Mouse (Mus musculus): ENCODE results near the gene Dglucy. TPM values are rescaled to one million over a fixed set of nuclear protein-coding genes. Genes with fewer than 3 reads are reported as not detected.

The Dglucy gene
- polyA plus RNA-seq, 1 experiment from 2014 or later: 2.8 TPM

GRCm38 (mm10) chr12:100936116-100936515 lies 157.3 kb downstream of the Dglucy start:
- no peaks in the 10 kb centered on the region; the same call in 1 of the 2 replicates for H3K4me1 ChIP-seq (replicated peaks)
- no peak overlapping the region for H3K27ac ChIP-seq (ENCODE audit: poor library complexity, severe bottlenecking)
- H3K9ac ChIP-seq: no peak overlapping the region
- H3K9me3 ChIP-seq (replicated peaks): no peaks in the 10 kb centered on the region
- peak; percentile 44 for ATAC-seq (ENCODE audit: insufficient number of reproducible peaks, low FRiP score)
- no peak overlapping the region for H3K4me2 ChIP-seq
- WGBS: 13% methylated on average over 2 of the region's 2 CpGs
- no peaks in the 10 kb centered on the region for H3K36me3 ChIP-seq
- no peak overlapping the region for H3K4me3 ChIP-seq
- peaks cover 29% of the 10 kb centered on the region for H3K27me3 ChIP-seq (replicated peaks)

GRCm38 (mm10) chr12:100936737-100937136 lies 157.9 kb downstream of the Dglucy start:
- Histone ChIP-seq H3K4me3 (no peak overlapping the region), H3K27ac (ENCODE audit: poor library complexity, severe bottlenecking) (no peak overlapping the region), H3K36me3 (no peaks in the 10 kb centered on the region), H3K9me3 (replicated peaks) (no peaks in the 10 kb centered on the region), H3K4me1 (replicated peaks) (no peaks in the 10 kb centered on the region; the same call in 1 of the 2 replicates), H3K27me3 (replicated peaks) (peaks cover 36% of the 10 kb centered on the region), H3K9ac (no peak overlapping the region), H3K4me2 (no peak overlapping the region)
- 83% methylated on average over 4 of the region's 4 CpGs for WGBS
- no peak for ATAC-seq (ENCODE audit: insufficient number of reproducible peaks, low FRiP score)

- H3K9me3 ChIP-seq (replicated peaks): no peaks in the 10 kb centered on the region
- whole genome bisulfite sequencing: 73% methylated on average over 21 of the region's 21 CpGs
- H3K4me3 ChIP-seq: no peak overlapping the region
- peaks cover 40% of the 10 kb centered on the region for H3K27me3 ChIP-seq (replicated peaks)
- no peak overlapping the region for H3K27ac ChIP-seq (ENCODE audit: poor library complexity, severe bottlenecking)
- ATAC-seq (ENCODE audit: insufficient number of reproducible peaks, low FRiP score): no peak; the same call in 1 of the 2 replicates
- H3K4me1 ChIP-seq (replicated peaks): no peaks in the 10 kb centered on the region; the same call in 1 of the 2 replicates
- H3K9ac ChIP-seq: no peak overlapping the region
- H3K36me3 ChIP-seq: no peaks in the 10 kb centered on the region
- H3K4me2 ChIP-seq: no peak overlapping the region
Measured at GRCm38 (mm10) chr12:100937441-100938360, 158.8 kb downstream of the Dglucy start.

- ATAC-seq (ENCODE audit: insufficient number of reproducible peaks, low FRiP score): no peak
Measured at GRCm38 (mm10) chr12:100941361-100941760, 162.5 kb downstream of the Dglucy start.

GRCm38 (mm10) chr12:100943146-100943545 lies 164.3 kb downstream of the Dglucy start:
- no peaks in the 10 kb centered on the region for H3K4me1 ChIP-seq (replicated peaks)
- peaks cover 82% of the 10 kb centered on the region for H3K27me3 ChIP-seq (replicated peaks)
- WGBS: 82% methylated on average over 4 of the region's 4 CpGs
- no peak overlapping the region for H3K4me2 ChIP-seq
- H3K9me3 ChIP-seq (replicated peaks): no peaks in the 10 kb centered on the region
- ATAC-seq (ENCODE audit: insufficient number of reproducible peaks, low FRiP score): no peak
- no peak overlapping the region for H3K4me3 ChIP-seq
- H3K36me3 ChIP-seq: peaks cover 6% of the 10 kb centered on the region; the same call in 1 of the 2 replicates
- no peak overlapping the region for H3K27ac ChIP-seq (ENCODE audit: poor library complexity, severe bottlenecking)
- no peak overlapping the region for H3K9ac ChIP-seq

More at GRCm38 (mm10) chr12:100941361-100941760, 162.5 kb downstream of the Dglucy start:
- no peak overlapping the region for H3K9ac ChIP-seq
- whole genome bisulfite sequencing: 75% methylated on average over 3 of the region's 3 CpGs
- peaks cover 76% of the 10 kb centered on the region for H3K27me3 ChIP-seq (replicated peaks)
- H3K27ac ChIP-seq (ENCODE audit: poor library complexity, severe bottlenecking): no peak overlapping the region
- no peaks in the 10 kb centered on the region for H3K4me1 ChIP-seq (replicated peaks)
- no peaks in the 10 kb centered on the region for H3K9me3 ChIP-seq (replicated peaks)
- H3K4me3 ChIP-seq: no peak overlapping the region
- H3K4me2 ChIP-seq: no peak overlapping the region
- peaks cover under 1% of the 10 kb centered on the region; the same call in 1 of the 2 replicates for H3K36me3 ChIP-seq

- H3K36me3 ChIP-seq: peaks cover 6% of the 10 kb centered on the region; the same call in 1 of the 2 replicates
- no peak overlapping the region for H3K4me3 ChIP-seq
- H3K27me3 ChIP-seq (replicated peaks): peaks cover 87% of the 10 kb centered on the region
- no peak overlapping the region for H3K9ac ChIP-seq
- H3K4me2 ChIP-seq: no peak overlapping the region
- no peak overlapping the region for H3K27ac ChIP-seq (ENCODE audit: poor library complexity, severe bottlenecking)
- 90% methylated on average over 21 of the region's 21 CpGs for WGBS
- no peak for ATAC-seq (ENCODE audit: insufficient number of reproducible peaks, low FRiP score)
- no peaks in the 10 kb centered on the region for H3K4me1 ChIP-seq (replicated peaks)
- no peaks in the 10 kb centered on the region for H3K9me3 ChIP-seq (replicated peaks)
Measured at GRCm38 (mm10) chr12:100944921-100945336, 166.1 kb downstream of the Dglucy start.

- H3K27ac ChIP-seq (ENCODE audit: poor library complexity, severe bottlenecking): no peak overlapping the region
- peaks cover 89% of the 10 kb centered on the region for H3K27me3 ChIP-seq (replicated peaks)
- no peak for ATAC-seq (ENCODE audit: insufficient number of reproducible peaks, low FRiP score)
- no peaks in the 10 kb centered on the region for H3K4me1 ChIP-seq (replicated peaks)
- WGBS: 77% methylated on average over 12 of the region's 12 CpGs
- H3K9ac ChIP-seq: no peak overlapping the region
- H3K4me2 ChIP-seq: no peak overlapping the region
- H3K9me3 ChIP-seq (replicated peaks): no peaks in the 10 kb centered on the region
- peaks cover 6% of the 10 kb centered on the region; the same call in 1 of the 2 replicates for H3K36me3 ChIP-seq
- no peak overlapping the region for H3K4me3 ChIP-seq
Measured at GRCm38 (mm10) chr12:100945501-100945900, 166.6 kb downstream of the Dglucy start.

- ATAC-seq (ENCODE audit: insufficient number of reproducible peaks, low FRiP score): no peak
- no peaks in the 10 kb centered on the region for H3K4me1 ChIP-seq (replicated peaks)
- peaks cover 91% of the 10 kb centered on the region for H3K27me3 ChIP-seq (replicated peaks)
- no peaks in the 10 kb centered on the region for H3K9me3 ChIP-seq (replicated peaks)
- H3K4me3 ChIP-seq: no peak overlapping the region
- no peak overlapping the region for H3K4me2 ChIP-seq
- H3K36me3 ChIP-seq: peaks cover 6% of the 10 kb centered on the region; the same call in 1 of the 2 replicates
- no peak overlapping the region for H3K9ac ChIP-seq
- no peak overlapping the region for H3K27ac ChIP-seq (ENCODE audit: poor library complexity, severe bottlenecking)
- WGBS: 83% methylated on average over 12 of the region's 12 CpGs
Measured at GRCm38 (mm10) chr12:100945948-100946347, 167.1 kb downstream of the Dglucy start.

Other genes starting within 250 kb of the Dglucy start
- 5.4 and 6.0 TPM in 2 replicates for gene Rps6ka5, start 52.1 kb upstream of the Dglucy start, polyA plus RNA-seq (2016; fragmentation: Nextera tagmentation; extraction: Ambion mirVana)
- gene Gpr68, start 129.1 kb downstream of the Dglucy start, polyA plus RNA-seq (2016; fragmentation: Nextera tagmentation; extraction: Ambion mirVana): 4.4 and 6.2 TPM in 2 replicates
- 2.0 and 2.3 TPM in 2 replicates for gene Ccdc88c, start 250.0 kb downstream of the Dglucy start, polyA plus RNA-seq (2016; fragmentation: Nextera tagmentation; extraction: Ambion mirVana)